Mouse (Mus musculus): ENCODE results near the gene Kcnq4. TPM values are rescaled to one million over a fixed set of nuclear protein-coding genes. Genes with fewer than 3 reads are reported as not detected.
A peak's percentile ranks its signal among the peaks of the same experiment; 100 is the strongest.

The Kcnq4 gene
- polyA plus RNA-seq, 1 experiment from 2014 or later: 0.54 TPM

MicroRNAs encoded within 50 kb of the gene (microRNA counts, 519-probe panel; counts per million panel counts)
- 4,778 counts per million, percentile 79 among the panel's probes with 10 or more counts for microRNA mmu-miR-30e

Small RNAs within 50 kb of the gene (microRNA-seq; reads per million reads assigned to microRNA genes)
- gene Mir30c-1 (133 reads per million, percentile 55 among the genes with 10 or more reads in this experiment), gene Mir30e (not detected), gene Mir30f (not detected)

Other genes starting within 250 kb of the Kcnq4 start
- not detected in 2 replicates for gene Slfnl1, start 216.4 kb downstream of the Kcnq4 start, polyA plus RNA-seq (2014; fragmentation: Nextera tagmentation; extraction: Ambion mirVana)
- 104 and 109 TPM in 2 replicates for gene Ctps, start 178.3 kb downstream of the Kcnq4 start, polyA plus RNA-seq (2014; fragmentation: Nextera tagmentation; extraction: Ambion mirVana)
- not detected in 2 replicates for gene Gm8439, start 159.9 kb downstream of the Kcnq4 start, polyA plus RNA-seq (2014; fragmentation: Nextera tagmentation; extraction: Ambion mirVana)
- 24.2 and 27.1 TPM in 2 replicates for gene Cited4, start 82.0 kb downstream of the Kcnq4 start, polyA plus RNA-seq (2014; fragmentation: Nextera tagmentation; extraction: Ambion mirVana)
- 104 and 107 TPM in 2 replicates for gene Nfyc, start 83.0 kb upstream of the Kcnq4 start, polyA plus RNA-seq (2014; fragmentation: Nextera tagmentation; extraction: Ambion mirVana)
- 0.31 and 0.43 TPM in 2 replicates for gene Rims3, start 106.2 kb upstream of the Kcnq4 start, polyA plus RNA-seq (2014; fragmentation: Nextera tagmentation; extraction: Ambion mirVana)
- 8.1 and 10.8 TPM in 2 replicates for gene Exo5, start 176.4 kb upstream of the Kcnq4 start, polyA plus RNA-seq (2014; fragmentation: Nextera tagmentation; extraction: Ambion mirVana)
- gene Zfp69, start 203.1 kb upstream of the Kcnq4 start, polyA plus RNA-seq (2014; fragmentation: Nextera tagmentation; extraction: Ambion mirVana): 13.5 and 14.3 TPM in 2 replicates